Comparison of ENCODE assay signal across 4 mouse cellular contexts in the genomic region with DNA sequence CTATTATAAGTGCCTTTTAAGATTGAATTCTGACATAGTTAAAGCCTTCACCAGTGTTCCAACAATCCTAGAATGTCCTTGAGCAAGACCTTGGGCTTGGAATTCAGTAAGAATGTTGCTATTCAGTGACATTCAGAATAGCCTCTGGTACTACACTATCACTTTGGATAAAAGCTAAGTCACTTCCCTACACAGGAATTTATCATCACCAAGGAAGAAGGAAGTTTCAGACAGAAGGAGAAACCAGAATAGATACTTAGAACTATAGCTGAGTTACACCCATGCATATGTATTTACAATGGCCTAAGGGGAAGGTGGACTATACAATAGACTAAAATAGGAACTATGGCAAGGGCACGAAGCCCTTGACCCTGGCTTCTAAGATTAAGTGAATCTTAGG.
DNase-seq lines count a peak whose midpoint lies in the region.
"Not testable (repeated sequence)": the region's sequence is repeated elsewhere in the genome, so short reads cannot be mapped to it uniquely, and the experiment has no call there.

No protein-coding gene starts in this region.

- not testable (repeated sequence) for H3K9me3 ChIP-seq in ES-E14 (ENCODE audit: control insufficient read depth, insufficient read depth, low read depth, low read length)

- H3K36me3 ChIP-seq in ES-E14 (ENCODE audit: control insufficient read depth, insufficient read depth, low read length, poor library complexity, severe bottlenecking), result not testable (repeated sequence)

- H3K27ac ChIP-seq in ES-E14 (ENCODE audit: insufficient read depth, low read depth, low read length, poor library complexity, severe bottlenecking), result not testable (repeated sequence)

- not testable (repeated sequence) for H3K4me1 ChIP-seq in ES-E14 (ENCODE audit: control insufficient read depth in 2 of 2, insufficient read depth in 2 of 2, low read length in 2 of 2, poor library complexity in 1 of 2)

- not testable (repeated sequence) for H3K9ac ChIP-seq in ES-E14 (ENCODE audit: insufficient read depth, low read depth, low read length, poor library complexity, severe bottlenecking)

- in situ Hi-C loops in ES-E14 (cut with MboI; ENCODE audit: low sequenced_read_pairs in 2 of 2, unreplicated experiment in 2 of 2), result not testable (repeated sequence)

- not testable (repeated sequence) for H3K4me3 ChIP-seq in ES-E14 (ENCODE audit: insufficient read depth in 1 of 2, low read depth in 1 of 2, low read length in 2 of 2, poor library complexity in 1 of 2, severe bottlenecking in 1 of 2)

- DNase-seq in ES-CJ7 (ENCODE audit: low read depth, low spot score), result peak; percentile 52
- DNase-seq in ES-E14 (ENCODE audit: low read depth, low spot score), result peak; percentile 9
- peak; percentile 84 for DNase-seq in R1 (ENCODE audit: low read depth, low spot score)
- DNase-seq in ZHBTc4 (ENCODE audit: low read depth, low spot score), result peak; percentile 72

Comparison
In these comparisons a context has a peak if more than half of its experiments do, and no peak if none do; other contexts are left out.
1. DNase-seq: peak in every context shown above with its lines; median percentile 84 in R1; 72 in ZHBTc4; 52 in ES-CJ7; 9 in ES-E14.